Mouse (Mus musculus): ENCODE data around the gene Car7. TPM values are rescaled to one million over a fixed set of nuclear protein-coding genes. Genes with fewer than 3 reads are reported as not detected.

Car7 gene
- polyA plus RNA-seq (2015; fragmentation: Nextera tagmentation; extraction: Ambion mirVana), result 0.58 and 0.97 TPM in 2 replicates

GRCm38 (mm10) chr8:104533971-104534778, at the start of gene Car7, which contains the start of gene Nae1:
TSS of gene Car7 (plus strand) at chr8:104534689.
TSS of gene Nae1 (minus strand) at chr8:104534637.

GRCm38 (mm10) chr8:104509061-104510006, 25.2 kb upstream of the Car7 start, which contains the start of gene Terb1:
TSS of gene Terb1 (minus strand) at chr8:104509910.

GRCm38 (mm10) chr8:104591133-104591834, 56.8 kb downstream of the Car7 start, which contains the start of gene Pdp2:
TSS of gene Pdp2 (plus strand) at chr8:104591451.

Other genes starting within 250 kb of the Car7 start
- gene Cmtm2a, start 241.5 kb upstream of the Car7 start, polyA plus RNA-seq (2015; fragmentation: Nextera tagmentation; extraction: Ambion mirVana), result not detected in 2 replicates
- not detected in 2 replicates for gene Gm45711, start 224.6 kb upstream of the Car7 start, polyA plus RNA-seq (2015; fragmentation: Nextera tagmentation; extraction: Ambion mirVana)
- not detected in 2 replicates for gene Cmtm1, start 224.5 kb upstream of the Car7 start, polyA plus RNA-seq (2015; fragmentation: Nextera tagmentation; extraction: Ambion mirVana)
- gene Gm11020, start 213.1 kb upstream of the Car7 start, polyA plus RNA-seq (2015; fragmentation: Nextera tagmentation; extraction: Ambion mirVana), result not detected in 2 replicates
- gene Cmtm2b, start 212.5 kb upstream of the Car7 start, polyA plus RNA-seq (2015; fragmentation: Nextera tagmentation; extraction: Ambion mirVana), result not detected in 2 replicates
- 66.2 and 73.0 TPM in 2 replicates for gene Cmtm3, start 195.3 kb upstream of the Car7 start, polyA plus RNA-seq (2015; fragmentation: Nextera tagmentation; extraction: Ambion mirVana)
- gene Cmtm4, start 138.9 kb upstream of the Car7 start, polyA plus RNA-seq (2015; fragmentation: Nextera tagmentation; extraction: Ambion mirVana), result 2.3 and 2.7 TPM in 2 replicates
- gene Dync1li2, start 91.6 kb upstream of the Car7 start, polyA plus RNA-seq (2015; fragmentation: Nextera tagmentation; extraction: Ambion mirVana), result 40.6 and 51.3 TPM in 2 replicates
- 0.29 and 0.30 TPM in 2 replicates for gene Terb1, start 24.8 kb upstream of the Car7 start, polyA plus RNA-seq (2015; fragmentation: Nextera tagmentation; extraction: Ambion mirVana)
- 59.7 and 69.4 TPM in 2 replicates for gene Nae1, start 52 bp upstream of the Car7 start, polyA plus RNA-seq (2015; fragmentation: Nextera tagmentation; extraction: Ambion mirVana)
- gene Pdp2, start 56.8 kb downstream of the Car7 start, polyA plus RNA-seq (2015; fragmentation: Nextera tagmentation; extraction: Ambion mirVana), result 7.6 and 8.8 TPM in 2 replicates
- not detected in 2 replicates for gene Cdh16, start 89.7 kb downstream of the Car7 start, polyA plus RNA-seq (2015; fragmentation: Nextera tagmentation; extraction: Ambion mirVana)
- 4.9 and 6.0 TPM in 2 replicates for gene Rrad, start 96.6 kb downstream of the Car7 start, polyA plus RNA-seq (2015; fragmentation: Nextera tagmentation; extraction: Ambion mirVana)
- 86.3 and 88.5 TPM in 2 replicates for gene Ciao2b, start 107.3 kb downstream of the Car7 start, polyA plus RNA-seq (2015; fragmentation: Nextera tagmentation; extraction: Ambion mirVana)
- gene Ces2a, start 199.3 kb downstream of the Car7 start, polyA plus RNA-seq (2015; fragmentation: Nextera tagmentation; extraction: Ambion mirVana), result 0.10 and 0.17 TPM in 2 replicates

All from urinary bladder, postnatal 0 days (tissue).